In genomic region chr7:67149707-67150106, GRCm38 (mm10) we compare ENCODE assay signal across 24 mouse cellular contexts.
"Had no signal": no experiment of that assay in that cellular context is flagged by ENCODE, and none has a peak within 500 bp of the region (broad histone marks: within the 10 kb centered on the region; RNA-seq: fewer than 3 reads in every experiment).

No protein-coding gene starts in this region.

- DNase-seq: forebrain, postnatal 0 days; gastrocnemius, postnatal 14 days; gastrocnemius, postnatal 36 days; heart, adult 11 months; heart, adult 2 months; heart, postnatal 10 days; heart, postnatal 4 days; kidney, adult 18-20 months; kidney, adult 8-10 months; kidney, postnatal 10 days; kidney, postnatal 25 days; kidney, postnatal 4 days had no signal

- H3K4me3 ChIP-seq: heart, adult 2 months; heart, embryonic 12.5 days; hindbrain, embryonic 10.5 days; hindbrain, embryonic 12.5 days; intestine, embryonic 15.5 days; layer of hippocampus, adult 2 months; left cerebral cortex, adult 2 months; limb, embryonic 10.5 days; limb, embryonic 12.5 days had no signal

- H3K9ac ChIP-seq: forebrain, postnatal 0 days; heart, embryonic 12.5 days; hindbrain, embryonic 12.5 days; hindbrain, embryonic 14.5 days; intestine, embryonic 15.5 days; limb, embryonic 12.5 days had no signal

- H3K27me3 ChIP-seq: heart, embryonic 12.5 days; hindbrain, embryonic 12.5 days; intestine, embryonic 15.5 days; limb, embryonic 12.5 days had no signal

- H3K36me3 ChIP-seq: hindbrain, embryonic 10.5 days; hindbrain, embryonic 12.5 days; intestine, embryonic 15.5 days; limb, embryonic 10.5 days had no signal

- ATAC-seq: forebrain, postnatal 0 days; hindbrain, embryonic 16.5 days; inflammation-experienced regulatory T-cells, adult 6 months; intestine, embryonic 15.5 days; intestine, postnatal 0 days had no signal

- H3K4me2 ChIP-seq: heart, embryonic 12.5 days; hindbrain, embryonic 12.5 days; hindbrain, embryonic 14.5 days; intestine, embryonic 15.5 days; limb, embryonic 12.5 days had no signal

- H3K9me3 ChIP-seq: hindbrain, embryonic 10.5 days; hindbrain, embryonic 12.5 days; intestine, embryonic 15.5 days; limb, embryonic 10.5 days had no signal

- H3K27ac ChIP-seq: heart, adult 2 months; hindbrain, embryonic 10.5 days; hindbrain, embryonic 12.5 days; hindbrain, embryonic 14.5 days; intestine, embryonic 15.5 days; layer of hippocampus, adult 2 months; left cerebral cortex, adult 2 months; limb, embryonic 10.5 days; limb, embryonic 12.5 days had no signal
